Mouse (Mus musculus) ES-Bruce4 (cell line): ENCODE data around the gene Nol10.

Experiments
- CTCF ChIP-seq: IDR thresholded peaks from one replicate; pipeline ENCODE4 v1.8.1; 2011; ENCODE audit warnings: low read depth, low read length
- POLR2A ChIP-seq: IDR thresholded peaks from one replicate; pipeline ENCODE4 v1.8.1; 2011; ENCODE audit warnings: low read length; ENCODE audit not compliant: insufficient read depth

DNA sequence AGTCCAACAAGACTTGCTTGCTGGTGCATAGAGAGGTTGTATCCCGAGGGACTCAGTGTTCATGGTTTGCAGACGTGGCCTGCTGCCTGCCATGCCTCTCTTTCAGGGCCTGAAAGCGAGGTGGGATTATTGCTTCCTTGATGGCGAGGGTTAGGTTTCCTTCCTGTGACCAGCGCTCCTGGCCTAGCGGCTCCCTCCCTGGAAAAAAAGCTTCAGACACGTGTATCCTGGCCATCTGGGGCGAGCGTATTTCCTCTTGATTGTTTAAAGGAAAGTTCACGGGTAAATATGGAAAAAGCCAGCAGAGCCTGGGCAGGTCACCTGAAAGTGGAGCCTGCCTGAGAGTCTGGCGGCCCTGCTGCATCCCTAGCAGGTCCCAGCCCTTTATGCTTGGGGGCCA is 96.1 kb downstream of the Nol10 start:
- TF ChIP-seq CTCF, result no peak
- TF ChIP-seq POLR2A, result no peak
